Mouse (Mus musculus) G1E-ER4 (cell line): ENCODE results near the gene Tmem87a. TPM values are rescaled to one million over a fixed set of nuclear protein-coding genes. Genes with fewer than 3 reads are reported as not detected.

ENCODE experiments used
- GATA1 ChIP-seq: IDR thresholded peaks from one replicate; pipeline ENCODE4 v1.8.0; 2012; ENCODE audit warnings: low read length, inconsistent platforms
- polyA plus RNA-seq: library from polyadenylated mRNA; stranded (reverse); fragments of >175 nt; gene quantifications from 2 replicates; pipeline ENCODE4 v1.2.3, GENCODE M21; 2012

Tmem87a gene
- polyA plus RNA-seq, 1 experiment: 0.57 TPM

DNA sequence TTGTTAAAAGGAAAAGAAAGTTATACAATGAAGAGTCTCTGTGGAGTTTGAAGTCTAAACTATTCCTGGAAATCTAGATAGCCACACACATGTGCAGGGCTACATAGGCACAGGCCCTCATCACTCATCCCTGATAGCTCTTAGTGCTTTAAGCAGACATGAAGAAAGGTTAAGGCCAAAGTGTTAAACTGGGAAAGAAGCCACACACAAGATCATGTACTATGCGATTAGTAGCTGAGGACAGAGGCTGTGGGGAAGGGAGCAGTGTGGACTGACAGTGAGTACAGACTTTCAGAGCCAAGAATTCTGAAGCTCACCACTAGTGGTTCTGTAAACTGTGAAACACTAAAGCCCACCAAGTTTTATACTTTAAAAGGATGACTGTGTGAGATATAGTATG is 13.0 kb downstream of the Tmem87a start:
- TF ChIP-seq GATA1: no peak

GRCm38 (mm10) chr2:120389376-120389775 is 14.5 kb downstream of the Tmem87a start:
- no peak for TF ChIP-seq GATA1

DNA sequence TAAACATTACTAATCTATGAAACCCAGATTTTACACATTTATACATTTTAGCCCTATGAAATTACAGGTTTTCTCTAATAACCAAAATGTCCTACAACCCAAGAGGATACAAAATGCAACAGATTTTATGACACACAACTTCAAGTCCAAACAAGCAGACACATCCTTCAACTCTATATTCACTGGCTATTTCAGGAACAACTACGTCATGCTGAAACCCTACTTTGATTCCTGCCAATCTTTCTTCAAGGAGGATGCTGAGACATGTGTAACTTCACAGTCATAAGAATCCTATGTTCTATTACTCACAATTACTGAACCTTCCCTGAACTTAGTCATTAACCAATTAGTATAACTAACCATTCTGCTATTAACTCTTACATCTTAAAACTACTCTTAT is 16.6 kb downstream of the Tmem87a start:
- TF ChIP-seq GATA1: no peak

DNA sequence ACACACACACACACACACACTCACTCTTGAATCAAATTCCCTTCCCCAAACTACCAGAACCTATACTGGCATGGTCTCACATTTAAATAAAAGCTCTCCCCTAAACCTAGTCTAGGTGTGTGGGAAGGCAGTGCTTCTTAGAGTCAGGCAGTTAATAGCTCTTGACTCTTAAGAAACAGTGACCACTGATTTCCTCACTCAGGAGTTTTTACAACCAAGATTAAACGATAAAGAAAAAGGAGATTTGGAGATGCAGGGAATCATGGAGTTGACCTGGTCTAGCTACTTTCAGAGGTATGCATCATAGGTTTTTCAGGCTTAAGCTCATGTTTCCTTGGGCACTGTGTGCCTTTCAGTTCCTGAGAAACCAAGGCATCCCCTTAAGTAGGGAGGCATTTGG is 17.6 kb downstream of the Tmem87a start:
- TF ChIP-seq GATA1: no peak

GRCm38 (mm10) chr2:120373858-120374257 is 30.1 kb downstream of the Tmem87a start:
- TF ChIP-seq GATA1: no peak

DNA sequence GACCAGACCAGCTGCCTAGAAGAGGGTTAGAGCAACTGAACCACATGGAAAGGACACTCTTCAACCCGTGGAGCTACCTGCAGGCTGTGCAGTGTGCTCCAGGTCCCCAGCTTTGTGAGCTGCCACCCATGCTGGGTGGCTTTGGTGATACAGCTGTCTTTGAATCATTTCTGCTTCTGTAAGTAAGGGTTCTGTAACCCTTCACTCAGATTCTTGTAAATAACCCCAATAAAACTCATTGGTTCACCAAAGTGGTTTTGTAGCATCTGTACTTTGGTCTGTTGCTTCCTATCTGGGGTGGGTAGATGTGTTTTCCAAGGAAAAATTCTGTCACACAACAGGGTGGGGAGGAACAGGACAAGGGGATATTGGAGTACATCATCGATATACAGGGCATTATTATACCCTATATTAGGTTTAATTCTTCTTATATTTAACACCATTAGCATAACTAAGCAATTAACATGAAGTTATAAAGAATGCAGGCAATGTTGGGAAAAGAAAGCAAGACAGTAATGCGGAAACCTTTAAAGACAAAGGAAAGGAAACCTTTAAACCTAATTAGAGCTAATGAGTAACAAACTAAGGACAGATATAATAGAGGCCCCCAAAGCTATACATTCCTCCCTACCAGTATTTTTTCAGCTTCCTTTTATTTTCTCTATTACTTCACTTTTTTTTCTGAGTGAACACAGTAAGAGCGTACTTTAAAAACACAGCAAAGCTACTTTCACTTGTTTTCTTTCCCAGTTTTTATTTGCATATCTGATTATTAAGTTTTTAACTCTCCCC is 36.3 kb downstream of the Tmem87a start:
- no peak for TF ChIP-seq GATA1

DNA sequence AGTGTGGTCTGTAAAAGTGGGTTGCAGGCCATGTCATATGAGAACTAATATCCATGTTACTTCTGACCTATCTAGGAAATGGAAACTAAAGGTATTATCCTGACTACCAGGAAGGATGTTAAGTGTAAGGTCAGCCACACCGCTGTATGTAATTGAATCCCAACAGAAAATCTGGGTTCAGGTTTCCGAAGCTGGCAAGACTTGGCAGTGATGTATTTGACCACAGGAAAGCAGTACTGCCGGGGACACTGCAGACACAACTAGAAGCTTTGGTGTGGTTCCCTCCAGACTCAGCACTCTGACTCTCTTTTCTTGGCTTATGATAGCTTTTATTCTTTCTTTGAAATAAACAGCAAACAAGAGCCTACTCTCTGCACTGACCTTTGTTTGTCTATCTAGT is 37.4 kb downstream of the Tmem87a start:
- TF ChIP-seq GATA1: no peak

GRCm38 (mm10) chr2:120360425-120360824 is 43.5 kb downstream of the Tmem87a start:
- no peak for TF ChIP-seq GATA1

DNA sequence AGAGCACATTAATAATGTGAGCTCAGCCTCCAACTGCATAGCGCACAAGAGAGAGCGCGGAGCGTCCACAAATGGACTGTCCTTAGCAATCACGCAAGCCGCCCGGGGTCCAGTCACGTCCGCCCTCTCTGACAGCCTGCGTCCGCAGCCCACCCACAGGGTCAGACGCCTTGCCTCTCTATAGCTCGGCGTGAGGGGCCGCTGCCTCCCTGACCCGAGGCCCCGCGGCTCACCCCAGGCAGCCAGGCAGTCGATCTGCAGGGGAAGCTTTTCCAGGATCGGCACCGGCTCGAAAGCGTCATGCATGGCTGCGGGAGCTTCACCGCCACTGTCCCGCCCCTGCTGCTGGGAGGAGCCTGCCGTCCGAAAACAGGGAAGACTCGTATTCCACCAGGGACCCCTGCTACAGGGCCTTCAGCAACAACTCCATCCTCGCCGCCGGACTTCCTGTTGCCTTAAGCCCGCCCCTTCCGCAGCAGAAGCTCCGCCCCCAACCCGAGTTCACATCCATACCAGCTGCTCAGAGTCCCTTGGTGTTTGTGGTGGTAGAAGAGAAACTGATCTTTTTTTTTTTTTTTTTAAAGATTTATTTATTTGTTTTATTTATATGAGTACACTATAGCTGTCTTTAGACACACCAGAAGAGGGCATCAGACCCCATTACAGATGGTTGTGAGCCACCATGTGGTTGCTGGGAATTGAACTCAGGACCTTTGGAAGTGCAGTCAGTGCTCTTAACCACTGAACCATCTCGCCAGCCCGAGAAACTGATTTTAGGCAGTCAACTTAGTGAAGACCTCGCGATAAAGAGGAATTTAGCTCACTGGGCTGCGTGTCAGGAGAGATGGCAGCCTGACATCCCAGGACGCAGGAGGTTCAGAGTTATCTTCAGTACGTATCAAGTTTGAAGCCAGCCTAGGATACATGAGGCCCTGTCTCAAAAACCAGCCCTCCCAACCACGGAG is 50.9 kb downstream of the Tmem87a start, which contains the start of gene Vps39:
Vps39 (minus strand) TSS at position 456 of the 965 bp plus-strand sequence.
- TF ChIP-seq GATA1: no peak

DNA sequence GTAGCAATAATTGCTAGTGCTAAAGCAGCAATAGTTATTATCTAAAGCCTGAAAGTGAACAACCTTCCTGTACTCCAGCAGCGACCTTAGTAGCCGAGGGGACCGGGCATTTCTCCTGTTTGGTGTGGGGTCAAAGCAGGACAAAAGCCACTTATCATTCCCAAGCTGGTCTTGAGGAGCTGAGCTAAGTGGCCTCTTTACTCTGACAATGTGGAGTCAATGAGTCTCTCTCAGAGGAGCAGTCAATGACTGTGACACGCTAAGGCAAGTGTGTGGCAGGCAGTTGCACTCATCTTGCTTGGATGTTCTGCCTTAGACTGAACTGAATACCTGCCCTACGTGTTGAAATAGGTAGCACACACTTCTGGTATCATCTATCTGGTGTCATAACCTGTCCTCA is 52.6 kb downstream of the Tmem87a start:
- no peak for TF ChIP-seq GATA1

DNA sequence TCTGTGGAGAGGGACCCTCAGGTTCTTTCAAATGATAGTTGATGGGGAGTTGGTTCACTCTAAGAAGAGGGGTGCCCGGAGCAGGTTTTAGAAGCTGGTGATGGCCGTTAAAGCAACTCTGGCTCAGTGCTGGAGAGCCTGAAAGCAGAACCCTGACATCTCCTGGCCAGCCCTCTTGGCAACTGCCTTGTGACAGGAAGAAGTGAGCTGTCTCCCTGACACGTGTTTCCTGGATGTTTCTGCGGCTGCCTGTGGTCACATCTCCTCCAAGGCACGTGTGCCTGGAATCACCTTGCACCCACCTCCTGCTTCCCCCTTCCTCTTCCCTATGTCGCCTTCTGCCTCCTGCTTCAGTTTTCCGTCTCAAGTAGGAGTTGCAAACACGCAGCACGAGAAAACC is 55.8 kb downstream of the Tmem87a start:
- no peak for TF ChIP-seq GATA1

- TF ChIP-seq GATA1: no peak
Observed at GRCm38 (mm10) chr2:120341741-120342140, 62.2 kb downstream of the Tmem87a start.

DNA sequence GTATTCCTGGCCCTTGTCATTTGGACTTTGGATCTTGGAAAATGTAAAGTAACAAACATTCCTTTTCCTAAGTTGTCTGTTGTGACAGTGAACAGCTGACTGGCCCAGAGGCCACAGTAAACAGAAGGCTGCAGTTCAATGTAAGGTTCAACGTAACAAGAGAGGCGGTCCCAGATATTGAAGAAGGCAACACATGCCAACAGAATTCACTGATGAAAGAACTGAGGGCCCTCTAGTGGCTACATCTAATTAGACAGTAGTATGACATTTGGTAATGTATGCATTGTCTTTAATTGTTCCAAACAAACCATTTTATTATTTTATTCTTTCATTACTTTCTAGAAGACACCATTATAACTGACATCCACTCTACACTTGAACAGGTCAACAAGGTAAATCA is 66.0 kb downstream of the Tmem87a start:
- TF ChIP-seq GATA1: no peak

GRCm38 (mm10) chr2:120331575-120331974 is 72.3 kb downstream of the Tmem87a start:
- TF ChIP-seq GATA1: no peak

- TF ChIP-seq GATA1: no peak
Observed at GRCm38 (mm10) chr2:120315077-120315476, 88.8 kb downstream of the Tmem87a start.

DNA sequence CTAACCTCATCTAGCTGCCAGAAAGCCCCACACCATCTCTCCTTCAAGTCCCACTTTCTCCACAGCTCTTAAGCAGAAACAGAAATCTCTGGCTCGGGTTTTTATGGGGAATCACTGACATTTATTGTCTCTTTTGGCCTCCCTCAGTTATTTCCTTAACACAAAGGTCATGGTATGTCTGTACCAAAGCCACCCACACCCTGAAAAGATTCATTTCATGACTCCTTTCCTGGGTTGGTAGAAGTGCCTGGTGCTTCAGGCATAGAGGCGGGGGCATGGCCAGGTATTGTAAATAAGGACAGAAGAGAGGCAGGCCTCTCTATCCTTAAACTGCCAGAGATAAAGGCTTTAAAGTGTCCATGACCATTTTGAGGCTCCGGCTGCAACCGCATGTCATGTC is 89.4 kb downstream of the Tmem87a start:
- TF ChIP-seq GATA1: no peak

DNA sequence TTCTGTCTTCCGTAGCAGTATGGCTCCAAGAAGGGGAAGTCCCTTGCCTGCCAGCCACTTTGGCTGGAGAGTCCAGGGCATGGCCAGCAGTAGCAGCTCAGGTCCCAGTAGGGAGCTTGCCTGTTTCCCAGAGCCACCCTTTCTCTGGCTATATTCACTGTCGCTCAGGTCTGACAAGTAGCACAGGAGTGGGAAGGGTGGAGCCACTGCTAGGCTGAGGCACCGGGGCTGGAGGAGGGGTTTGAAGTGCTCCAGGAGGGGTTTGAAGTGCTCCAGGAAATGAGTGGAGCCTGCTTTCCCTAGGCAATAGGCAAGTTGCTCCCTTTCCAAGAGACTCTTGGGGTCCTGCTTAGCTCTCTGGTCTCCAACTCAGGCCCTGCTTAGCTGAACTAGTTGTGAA is 89.9 kb downstream of the Tmem87a start, which contains the start of gene Pla2g4f:
Pla2g4f (minus strand) TSS at position 190 of the 400 bp plus-strand sequence.
- TF ChIP-seq GATA1: no peak
